Mouse (Mus musculus): ENCODE results near the gene Tmem131l. TPM values are rescaled to one million over a fixed set of nuclear protein-coding genes. Genes with fewer than 3 reads are reported as not detected.

Gene Tmem131l
- polyA plus RNA-seq, 1 experiment = 57.5 TPM

GRCm38 (mm10) chr3:83997036-83997435 lies 42.9 kb downstream of the Tmem131l start:
- Histone ChIP-seq H3K4me1 (ENCODE audit: control insufficient read depth, insufficient read depth, low read length) (peaks cover 23% of the 10 kb centered on the region), H3K4me3 (ENCODE audit: insufficient read depth, low read length) (no peak overlapping the region), H3K27ac (ENCODE audit: insufficient read depth, low read depth, low read length) (no peak overlapping the region)
- TF ChIP-seq CTCF (IDR thresholded peaks at IDR 0.05; ENCODE audit: low read depth, low read length) = no peak
- TF ChIP-seq POLR2A (IDR thresholded peaks at IDR 0.05; ENCODE audit: borderline replicate concordance, low read depth, low read length) = no peak

DNA sequence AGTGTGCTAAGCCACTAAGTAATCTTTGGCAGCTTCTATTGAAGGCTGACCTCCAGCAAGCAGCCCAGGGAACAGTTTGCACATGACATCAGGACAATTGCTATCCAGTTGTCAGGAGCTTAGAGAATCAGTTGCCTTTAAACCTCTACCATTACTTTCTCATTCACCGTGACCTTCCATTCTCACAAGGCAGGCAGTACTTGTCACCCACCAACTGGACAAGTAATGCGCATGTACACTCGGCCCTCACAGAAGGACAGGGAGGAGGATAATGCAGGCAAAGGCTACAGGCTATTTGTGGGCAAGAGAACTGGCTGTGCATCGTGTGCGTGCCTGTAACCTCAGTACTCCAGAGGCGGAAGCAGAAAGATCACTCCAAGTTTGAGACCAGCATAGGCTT lies 43.9 kb downstream of the Tmem131l start:
- no peak overlapping the region for H3K27ac ChIP-seq (ENCODE audit: insufficient read depth, low read depth, low read length)
- H3K4me3 ChIP-seq (ENCODE audit: insufficient read depth, low read length) = no peak overlapping the region
- TF ChIP-seq CTCF (IDR thresholded peaks at IDR 0.05; ENCODE audit: low read depth, low read length) (no peak), POLR2A (IDR thresholded peaks at IDR 0.05; ENCODE audit: borderline replicate concordance, low read depth, low read length) (no peak)
- H3K4me1 ChIP-seq (ENCODE audit: control insufficient read depth, insufficient read depth, low read length) = peaks cover 26% of the 10 kb centered on the region

DNA sequence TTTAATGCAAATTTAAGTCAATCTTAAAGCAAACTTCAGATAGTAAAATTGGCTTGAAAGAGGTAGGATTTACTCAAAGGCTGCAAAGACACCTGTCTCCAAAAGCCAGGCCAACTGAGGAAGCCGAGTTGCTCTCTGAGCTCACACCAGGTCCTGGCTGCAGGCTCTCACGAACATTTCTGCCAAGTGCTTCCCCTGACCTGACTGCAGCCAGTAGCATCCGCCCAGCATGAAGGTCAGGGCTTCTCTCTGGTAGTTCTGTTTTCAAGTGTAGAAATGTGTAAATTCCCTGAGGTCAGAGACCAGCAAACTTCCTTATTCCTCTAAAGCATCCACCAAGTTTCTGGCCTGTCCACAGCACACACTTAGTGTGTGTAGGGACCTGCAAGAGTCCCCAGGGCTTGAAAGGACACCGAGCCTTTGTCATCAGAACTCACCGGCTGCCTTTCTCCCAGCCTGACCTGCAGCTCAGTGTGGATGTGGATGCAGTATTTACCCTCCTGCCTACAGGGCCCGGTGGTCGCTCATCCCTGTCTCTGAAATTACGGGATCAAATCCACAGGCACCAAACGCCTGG lies 44.6 kb downstream of the Tmem131l start:
- H3K4me1 ChIP-seq (ENCODE audit: control insufficient read depth, insufficient read depth, low read length) = peaks cover 26% of the 10 kb centered on the region
- TF ChIP-seq CTCF (IDR thresholded peaks at IDR 0.05; ENCODE audit: low read depth, low read length) (no peak), POLR2A (IDR thresholded peaks at IDR 0.05; ENCODE audit: borderline replicate concordance, low read depth, low read length) (no peak)
- H3K4me3 ChIP-seq (ENCODE audit: insufficient read depth, low read length) = no peak overlapping the region
- H3K27ac ChIP-seq (ENCODE audit: insufficient read depth, low read depth, low read length) = no peak overlapping the region

DNA sequence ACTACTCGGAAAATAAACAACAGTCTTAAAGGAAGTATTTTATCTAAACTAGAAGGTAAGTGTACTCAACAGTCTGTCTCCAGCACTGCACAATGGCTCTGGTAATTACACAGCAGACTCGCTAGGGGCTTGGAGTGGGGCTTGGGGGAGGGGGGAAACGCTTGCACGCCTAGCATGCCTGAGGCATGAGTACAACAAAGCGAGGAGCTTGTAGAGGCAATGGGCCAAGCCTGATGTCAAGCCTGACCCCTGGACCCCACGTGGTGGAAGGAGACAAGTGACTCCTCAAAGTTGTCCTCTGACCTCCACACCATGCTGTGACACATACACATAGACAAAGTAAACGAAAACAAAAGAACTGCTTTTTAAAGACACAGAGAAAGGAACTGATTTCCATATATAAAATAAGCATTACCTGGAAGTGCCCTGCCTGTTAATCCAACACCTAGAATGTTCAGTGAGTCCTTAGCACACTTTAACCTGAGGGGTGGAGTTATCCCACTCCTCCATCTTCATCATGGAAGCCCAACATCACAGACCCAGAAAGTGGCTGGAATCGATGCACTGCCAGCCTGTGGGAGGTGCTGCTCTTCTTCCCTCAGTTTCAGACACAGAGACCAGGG lies 45.6 kb downstream of the Tmem131l start:
- no peak overlapping the region for H3K27ac ChIP-seq (ENCODE audit: insufficient read depth, low read depth, low read length)
- no peak overlapping the region for H3K4me3 ChIP-seq (ENCODE audit: insufficient read depth, low read length)

DNA sequence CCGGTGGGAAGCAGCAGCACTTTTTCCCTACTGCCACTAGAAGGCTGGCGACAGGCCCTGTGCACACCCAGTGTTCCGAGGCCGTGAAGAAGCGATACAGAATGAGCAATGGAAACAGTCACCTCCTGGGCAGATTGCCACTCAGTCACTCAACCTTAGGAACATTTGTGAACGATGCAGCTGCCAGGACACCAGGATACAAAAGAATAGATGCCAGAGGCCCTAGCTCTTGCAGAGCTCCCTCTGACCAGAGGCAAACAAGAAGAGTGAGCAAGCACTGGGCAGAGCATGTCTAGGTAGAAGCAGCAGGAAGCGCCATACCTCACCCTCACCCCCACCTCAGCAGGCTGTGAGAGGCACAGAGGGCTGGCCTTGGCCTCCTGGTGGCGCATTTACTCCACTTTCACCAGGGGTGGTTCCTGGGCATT lies 46.9 kb downstream of the Tmem131l start:
- H3K27ac ChIP-seq (ENCODE audit: insufficient read depth, low read depth, low read length) = no peak overlapping the region
- H3K4me1 ChIP-seq (ENCODE audit: control insufficient read depth, insufficient read depth, low read length) = peaks cover 22% of the 10 kb centered on the region
- TF ChIP-seq CTCF (IDR thresholded peaks at IDR 0.05; ENCODE audit: low read depth, low read length) (no peak), POLR2A (IDR thresholded peaks at IDR 0.05; ENCODE audit: borderline replicate concordance, low read depth, low read length) (no peak)
- no peak overlapping the region for H3K4me3 ChIP-seq (ENCODE audit: insufficient read depth, low read length)

More for the DNA sequence above, 45.6 kb downstream of the Tmem131l start:
- TF ChIP-seq POLR2A (IDR thresholded peaks at IDR 0.05; ENCODE audit: borderline replicate concordance, low read depth, low read length) (no peak), CTCF (IDR thresholded peaks at IDR 0.05; ENCODE audit: low read depth, low read length) (no peak)
- H3K4me1 ChIP-seq (ENCODE audit: control insufficient read depth, insufficient read depth, low read length) = peaks cover 26% of the 10 kb centered on the region

DNA sequence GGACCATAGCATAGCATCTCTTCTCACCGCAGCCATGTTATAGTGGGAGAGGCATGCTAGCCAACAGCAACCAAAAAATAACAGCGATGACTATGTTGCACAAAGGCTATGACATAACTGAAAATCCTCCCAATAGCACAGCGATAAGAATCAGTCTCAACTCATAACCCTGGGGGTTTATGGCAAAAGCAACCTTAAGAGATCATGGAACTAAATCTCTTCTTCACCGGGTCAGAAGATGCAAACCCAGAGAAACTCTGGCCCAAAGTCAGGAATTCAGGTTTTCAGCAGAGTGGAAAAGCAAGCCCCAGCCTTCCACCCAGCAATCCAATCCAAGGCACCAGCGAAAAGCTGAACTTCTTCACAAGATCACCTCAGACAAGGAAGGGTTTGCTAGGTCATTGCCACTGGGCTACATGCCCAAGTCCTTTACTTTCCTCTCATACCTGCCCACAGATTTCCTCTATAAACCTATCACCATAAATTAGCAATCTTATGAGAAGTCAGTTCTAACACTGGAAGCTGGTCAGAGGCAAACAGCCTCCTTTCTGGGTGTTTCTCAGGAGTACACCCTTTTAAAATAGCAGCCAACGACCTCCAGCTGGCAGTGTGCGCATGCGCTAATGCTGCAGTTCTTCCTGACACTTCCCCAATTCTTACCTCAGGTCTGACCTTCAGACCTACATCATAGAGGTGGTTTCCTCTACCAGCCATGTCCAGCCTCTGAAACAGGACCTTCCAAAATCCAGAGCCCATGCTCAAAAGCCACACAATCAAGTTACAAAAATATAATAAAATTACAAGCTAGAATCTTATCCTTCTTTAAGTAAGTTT lies 48.1 kb downstream of the Tmem131l start:
- H3K4me1 ChIP-seq (ENCODE audit: control insufficient read depth, insufficient read depth, low read length) = peaks cover 24% of the 10 kb centered on the region

GRCm38 (mm10) chr3:83988214-83988613 lies 51.8 kb downstream of the Tmem131l start:
- no peak overlapping the region for H3K27ac ChIP-seq (ENCODE audit: insufficient read depth, low read depth, low read length)
- TF ChIP-seq CTCF (IDR thresholded peaks at IDR 0.05; ENCODE audit: low read depth, low read length) = no peak
- no peak for TF ChIP-seq POLR2A (IDR thresholded peaks at IDR 0.05; ENCODE audit: borderline replicate concordance, low read depth, low read length)
- H3K4me3 ChIP-seq (ENCODE audit: insufficient read depth, low read length) = no peak overlapping the region
- peaks cover 19% of the 10 kb centered on the region for H3K4me1 ChIP-seq (ENCODE audit: control insufficient read depth, insufficient read depth, low read length)

More for the DNA sequence above, 48.1 kb downstream of the Tmem131l start:
- no peak overlapping the region for H3K4me3 ChIP-seq (ENCODE audit: insufficient read depth, low read length)
- TF ChIP-seq POLR2A (IDR thresholded peaks at IDR 0.05; ENCODE audit: borderline replicate concordance, low read depth, low read length) (no peak), CTCF (IDR thresholded peaks at IDR 0.05; ENCODE audit: low read depth, low read length) (no peak)
- H3K27ac ChIP-seq (ENCODE audit: insufficient read depth, low read depth, low read length) = no peak overlapping the region

DNA sequence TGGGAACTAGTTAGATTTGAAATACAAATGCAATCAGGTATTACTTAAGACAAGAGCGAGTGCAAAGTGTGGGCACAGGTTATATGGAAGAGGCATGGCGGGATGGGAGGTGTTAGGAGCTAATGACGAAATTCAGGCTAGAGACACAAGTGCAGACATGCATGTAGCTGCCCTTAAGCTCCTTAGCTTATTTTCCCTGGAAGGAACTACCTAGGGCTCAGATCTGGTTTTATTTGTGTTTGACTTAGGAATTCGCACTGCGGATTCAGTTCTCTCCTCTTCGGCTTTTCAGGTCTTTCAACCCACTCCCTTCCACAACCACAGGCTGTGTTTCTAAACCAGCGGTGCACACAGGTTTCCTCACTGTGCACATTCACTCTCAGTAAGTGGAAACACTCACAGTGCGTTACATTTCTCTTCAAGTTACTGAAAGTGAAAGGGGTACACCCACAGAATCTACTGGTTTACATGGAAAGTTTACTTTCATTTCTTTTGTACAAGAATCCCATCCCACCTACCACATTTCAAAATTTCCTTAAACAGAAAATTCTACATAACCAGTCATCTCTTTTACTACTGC lies 52.4 kb downstream of the Tmem131l start:
- no peak overlapping the region for H3K27ac ChIP-seq (ENCODE audit: insufficient read depth, low read depth, low read length)
- TF ChIP-seq CTCF (IDR thresholded peaks at IDR 0.05; ENCODE audit: low read depth, low read length) = no peak
- no peak for TF ChIP-seq POLR2A (IDR thresholded peaks at IDR 0.05; ENCODE audit: borderline replicate concordance, low read depth, low read length)
- H3K4me3 ChIP-seq (ENCODE audit: insufficient read depth, low read length) = no peak overlapping the region
- peaks cover 19% of the 10 kb centered on the region for H3K4me1 ChIP-seq (ENCODE audit: control insufficient read depth, insufficient read depth, low read length)

DNA sequence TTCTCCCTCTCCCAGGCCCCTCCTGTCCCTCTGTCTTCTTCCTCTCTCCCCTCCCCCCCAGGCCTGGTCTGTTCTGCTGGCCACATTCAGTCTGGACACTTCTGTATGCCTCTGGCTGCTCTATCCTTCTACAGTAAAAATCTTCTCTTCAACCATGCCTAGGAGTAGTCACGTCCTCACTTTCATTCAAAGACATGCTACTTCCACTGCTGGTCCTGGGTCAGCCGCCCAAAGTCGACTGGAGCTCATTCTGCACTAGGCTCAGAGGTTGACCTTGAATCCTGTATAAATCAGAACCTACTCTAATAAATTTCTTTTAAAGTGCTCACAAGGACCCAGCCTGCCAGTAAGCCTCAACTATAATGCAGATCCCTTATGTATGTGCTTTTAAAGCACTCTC lies 53.2 kb downstream of the Tmem131l start:
- H3K27ac ChIP-seq (ENCODE audit: insufficient read depth, low read depth, low read length) = no peak overlapping the region
- H3K4me3 ChIP-seq (ENCODE audit: insufficient read depth, low read length) = no peak overlapping the region
- peaks cover 13% of the 10 kb centered on the region for H3K4me1 ChIP-seq (ENCODE audit: control insufficient read depth, insufficient read depth, low read length)
- no peak for TF ChIP-seq CTCF (IDR thresholded peaks at IDR 0.05; ENCODE audit: low read depth, low read length)
- TF ChIP-seq POLR2A (IDR thresholded peaks at IDR 0.05; ENCODE audit: borderline replicate concordance, low read depth, low read length) = no peak
